Mouse (Mus musculus) liver, postnatal 0 days (tissue): ENCODE data around the gene Akap17b. TPM values are rescaled to one million over a fixed set of nuclear protein-coding genes. Genes with fewer than 3 reads are reported as not detected.

Source experiments
- ATAC-seq: fragments of 200-750 bp; cut with Nextera tagmentation; 2 replicates; pipeline ENCODE4 v1.8.0; 2017; ENCODE audit warnings: mild to moderate bottlenecking, moderate library complexity
- DNase-seq: peaks from one replicate; pipeline ENCODE4 v3.0.0-alpha.2; 2016
- H3K27ac ChIP-seq: fragments of 300-500 bp; sonication (generic); 2 replicates; pipeline ENCODE4 v1.5.1; 2014; ENCODE audit warnings: antibody characterized with exemption, moderate library complexity, mild to moderate bottlenecking, low read depth
- H3K27me3 ChIP-seq: fragments of 300-500 bp; sonication (generic); 2 replicates; pipeline ENCODE4 v1.6.1; 2014; ENCODE audit warnings: low read length, control low read depth, mixed read lengths; ENCODE audit not compliant: insufficient read depth
- H3K36me3 ChIP-seq: fragments of 300-500 bp; sonication (generic); replicated peaks from 2 replicates; pipeline ENCODE4 v1.6.1; 2014; ENCODE audit warnings: mild to moderate bottlenecking, control low read depth, low read length, moderate library complexity, mixed read lengths; ENCODE audit not compliant: insufficient read depth
- H3K4me1 ChIP-seq: fragments of 300-500 bp; sonication (generic); 2 replicates; pipeline ENCODE4 v1.6.1; 2014; ENCODE audit warnings: antibody characterized with exemption, mild to moderate bottlenecking, control low read depth; ENCODE audit not compliant: insufficient read depth
- H3K4me2 ChIP-seq: fragments of 300-500 bp; sonication (generic); 2 replicates; pipeline ENCODE4 v1.6.1; 2014; ENCODE audit warnings: low read depth, mild to moderate bottlenecking, low read length, moderate library complexity, mixed read lengths
- H3K4me3 ChIP-seq: fragments of 300-500 bp; sonication (generic); 2 replicates; pipeline ENCODE4 v1.5.1; 2014; ENCODE audit warnings: low read depth, low read length
- H3K9ac ChIP-seq: fragments of 300-500 bp; sonication (generic); replicated peaks from 2 replicates; pipeline ENCODE4 v1.6.1; 2014; ENCODE audit warnings: mild to moderate bottlenecking, moderate library complexity
- H3K9me3 ChIP-seq: fragments of 300-500 bp; sonication (generic); 2 replicates; pipeline ENCODE4 v1.6.1; 2016; ENCODE audit warnings: mild to moderate bottlenecking, control low read depth, low read length, mixed read lengths
- CTCF ChIP-seq: sonication (generic); IDR thresholded peaks from 2 replicates; pipeline ENCODE4 v1.5.1; 2016; ENCODE audit warnings: antibody characterized with exemption, low read depth
- EP300 ChIP-seq: IDR thresholded peaks from 2 replicates; pipeline ENCODE4 v1.6.1; 2016; ENCODE audit warnings: antibody characterized with exemption, low read depth, mild to moderate bottlenecking
- WGBS: fragments of 180-500 bp; shearing (Covaris S2); extraction: QIAGEN DNeasy Blood & Tissue Kit; methylation state at CpG from one replicate; pipeline ENCODE4 v1.1.7; 2014; ENCODE audit not compliant: insufficient replicate concordance; 5-methylcytosine and 5-hydroxymethylcytosine counted together
- polyA plus RNA-seq: library from polyadenylated mRNA; unstranded; fragments of >200 nt; fragmentation: Nextera tagmentation; extraction: Ambion mirVana; gene quantifications from 2 replicates; pipeline ENCODE4 v1.2.1, GENCODE M21; 2015

Gene Akap17b
- 0.51 and 0.75 TPM in 2 replicates for polyA plus RNA-seq

DNA sequence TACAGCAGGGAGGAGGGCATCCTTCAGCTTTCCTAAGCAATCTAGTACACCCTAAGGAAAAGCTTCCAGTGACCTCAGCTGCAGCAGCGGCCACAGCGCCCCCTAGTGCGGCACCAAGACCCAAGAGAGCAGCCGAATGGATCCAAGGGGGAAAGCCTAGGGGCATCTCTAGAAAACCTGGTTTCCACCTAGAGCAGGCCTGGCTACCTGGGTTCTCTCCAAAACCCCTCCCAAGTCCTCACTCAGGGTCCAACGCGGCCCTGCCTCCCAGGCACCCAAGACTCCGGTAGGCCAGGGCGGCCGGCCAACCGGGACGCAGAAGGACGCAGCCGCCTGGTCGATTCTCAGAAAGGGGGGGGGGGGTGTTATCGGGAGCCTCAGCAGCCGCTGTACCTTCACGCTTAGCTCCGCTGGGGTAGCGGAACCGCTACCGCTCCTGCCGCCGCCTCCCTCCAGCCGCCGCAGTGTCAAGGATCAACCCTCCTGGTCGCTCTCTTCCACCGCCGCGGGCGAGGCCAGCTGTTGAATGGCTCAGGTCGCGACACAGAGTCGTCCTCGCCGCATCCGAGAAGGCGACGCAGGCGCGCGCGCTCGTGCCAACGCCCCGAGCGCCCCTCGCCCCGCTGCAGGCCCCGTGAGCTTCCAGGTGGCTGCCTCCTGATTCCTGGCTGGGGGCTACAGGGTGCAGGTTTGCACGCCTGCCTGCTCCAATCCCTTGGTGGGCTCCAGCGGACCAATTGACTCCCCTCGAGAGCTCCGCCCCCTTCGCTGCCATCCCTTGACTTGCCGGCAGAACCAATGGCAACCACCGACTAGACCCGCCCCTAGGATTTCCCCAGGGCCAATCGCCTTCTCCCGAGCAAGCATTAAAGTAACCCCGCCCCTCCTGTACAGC lies at the start of gene Akap17b:
TSS of gene Akap17b (minus strand) at position 739 of the 895 bp plus-strand sequence.
- Histone ChIP-seq H3K9ac (peak within 1 kb of the TSS; percentile 66), H3K9me3 (no peaks in the 10 kb centered on the region), H3K4me2 (peak within 1 kb of the TSS; percentile 81), H3K4me1 (0 out of 2 replicates have a peak, but pooled peaks cover 2% of the 10 kb centered on the region), H3K4me3 (peak within 1 kb of the TSS; percentile 67), H3K36me3 (no peaks in the 10 kb centered on the region), H3K27me3 (no peaks in the 10 kb centered on the region), H3K27ac (peak within 1 kb of the TSS; percentile 86)
- DNase-seq: peak; percentile 84
- 17% methylated on average over 55 of the region's 60 CpGs for WGBS
- ATAC-seq: peak; percentile 95
- TF ChIP-seq EP300 (no peak), CTCF (peak; percentile 71)

DNA sequence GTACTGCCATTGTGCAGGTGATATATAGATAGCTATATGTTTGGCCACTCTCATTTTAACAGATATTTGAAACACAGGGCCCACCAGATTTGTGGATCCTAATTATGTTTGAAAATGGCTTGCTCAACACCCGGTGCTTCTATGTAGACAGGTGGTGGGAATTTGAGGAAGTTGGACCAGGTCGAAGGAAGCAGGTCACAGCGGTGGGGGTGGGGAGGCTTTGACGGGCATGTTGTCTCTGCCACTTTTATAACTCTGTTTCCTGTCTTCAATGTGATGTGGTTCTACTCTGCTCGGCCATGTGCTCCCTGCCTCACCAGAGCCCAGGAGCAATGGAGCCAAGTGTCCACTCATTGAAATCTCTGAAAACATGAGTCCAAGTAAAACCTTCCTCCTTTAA lies 46.2 kb upstream of the Akap17b start:
- Histone ChIP-seq H3K4me2 (no peak overlapping the region), H3K27me3 (no peaks in the 10 kb centered on the region), H3K9me3 (no peaks in the 10 kb centered on the region), H3K4me1 (no peaks in the 10 kb centered on the region), H3K4me3 (no peak overlapping the region), H3K36me3 (no peaks in the 10 kb centered on the region), H3K27ac (no peak overlapping the region), H3K9ac (no peak overlapping the region)
- DNase-seq (no peak), ATAC-seq (no peak)
- WGBS: 46% methylated on average over 5 of the region's 5 CpGs
- TF ChIP-seq EP300 (no peak), CTCF (no peak)

DNA sequence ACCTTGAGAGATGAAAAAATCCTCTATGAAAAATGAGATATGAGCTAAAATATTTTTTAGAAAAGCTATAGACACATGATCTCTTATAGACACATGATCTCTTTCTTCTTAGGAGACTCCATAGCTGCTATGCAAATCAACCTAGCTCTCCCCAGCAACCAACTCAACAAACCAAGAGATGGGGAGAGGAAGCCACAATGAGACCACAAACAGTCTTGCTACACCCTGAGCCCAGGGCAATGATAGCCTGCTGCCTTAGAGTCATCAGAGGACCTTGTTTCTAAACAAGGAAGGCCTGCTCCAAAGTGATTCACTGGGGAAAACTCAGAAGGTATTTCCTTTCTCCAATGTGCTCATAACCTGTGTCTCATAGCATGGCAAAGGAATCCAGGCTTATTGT lies 44.5 kb upstream of the Akap17b start:
- H3K9me3 ChIP-seq: no peaks in the 10 kb centered on the region
- H3K36me3 ChIP-seq: no peaks in the 10 kb centered on the region
- no peak for DNase-seq
- H3K27me3 ChIP-seq: no peaks in the 10 kb centered on the region
- no peak for TF ChIP-seq CTCF
- no peak for TF ChIP-seq EP300
- H3K4me3 ChIP-seq: no peak overlapping the region
- H3K9ac ChIP-seq: no peak overlapping the region
- no peak overlapping the region for H3K4me2 ChIP-seq
- no peak for ATAC-seq
- no peak overlapping the region for H3K27ac ChIP-seq
- H3K4me1 ChIP-seq: no peaks in the 10 kb centered on the region

DNA sequence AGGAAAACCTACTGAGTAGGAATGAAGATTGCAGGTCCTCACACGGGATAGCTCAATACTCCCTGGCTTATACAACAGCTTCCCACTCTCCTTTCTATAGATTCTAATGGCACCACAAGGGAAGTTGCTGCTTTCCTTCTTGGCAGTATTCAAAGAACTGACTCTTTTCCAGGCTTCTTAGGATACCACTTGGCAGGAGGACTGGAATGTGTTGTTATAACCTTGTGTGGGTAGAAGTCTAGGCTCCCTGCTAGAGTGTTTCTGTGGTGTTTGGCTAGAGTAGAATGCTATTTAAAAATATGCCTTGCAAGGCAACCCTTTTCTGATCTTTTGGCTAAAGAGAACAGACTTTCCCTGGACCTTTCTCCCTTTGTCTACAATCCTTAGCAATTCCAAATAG lies 31.6 kb upstream of the Akap17b start:
- no peaks in the 10 kb centered on the region for H3K9me3 ChIP-seq
- H3K36me3 ChIP-seq: no peaks in the 10 kb centered on the region
- no peak for ATAC-seq
- no peak for TF ChIP-seq CTCF
- no peaks in the 10 kb centered on the region for H3K4me1 ChIP-seq
- 59% methylated on average over 1 of the region's 1 CpGs for WGBS
- no peaks in the 10 kb centered on the region for H3K27me3 ChIP-seq
- H3K4me2 ChIP-seq: no peak overlapping the region
- H3K4me3 ChIP-seq: no peak overlapping the region
- H3K27ac ChIP-seq: no peak overlapping the region
- no peak for DNase-seq
- H3K9ac ChIP-seq: no peak overlapping the region

DNA sequence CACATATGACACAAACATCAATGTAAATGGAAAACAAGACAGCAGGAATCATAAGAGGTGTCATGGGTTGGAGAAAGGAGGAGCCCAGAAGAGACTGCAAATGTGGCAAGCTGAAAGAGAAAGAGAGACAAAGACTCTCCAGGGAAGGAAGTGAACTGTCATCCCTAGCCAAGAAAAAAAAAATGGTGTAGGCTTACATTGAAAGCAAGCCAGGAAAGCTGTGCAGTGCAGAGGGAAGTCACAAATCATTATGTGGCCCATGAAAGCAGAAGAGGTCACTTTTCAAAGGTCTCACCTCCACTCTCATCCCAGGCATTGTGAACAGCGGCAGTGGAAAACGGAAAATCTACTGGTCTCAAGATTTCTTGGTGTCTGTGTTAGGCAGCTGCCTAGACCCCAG lies 27.5 kb upstream of the Akap17b start:
- TF ChIP-seq CTCF: no peak
- TF ChIP-seq EP300: no peak

DNA sequence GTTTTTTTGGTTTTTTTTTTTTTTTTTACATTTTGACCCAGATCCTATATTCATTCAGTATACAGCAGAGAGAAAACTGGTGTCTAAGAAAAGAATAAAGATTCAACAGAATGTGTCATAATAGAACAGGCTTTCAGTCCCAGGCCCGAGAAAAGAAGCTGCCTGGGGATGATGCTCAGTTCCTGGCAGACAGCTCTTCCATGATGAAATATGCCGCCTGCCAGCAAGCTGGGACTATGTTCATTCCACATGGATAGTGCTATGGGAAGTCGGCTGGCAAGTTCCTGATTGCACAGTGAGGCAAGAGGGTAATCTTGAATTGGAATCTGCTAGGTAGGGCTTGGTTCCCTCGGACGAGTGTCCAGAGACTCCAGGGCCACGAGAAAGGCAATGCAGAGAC lies 5.1 kb downstream of the Akap17b start:
- H3K36me3 ChIP-seq: no peaks in the 10 kb centered on the region
- DNase-seq: no peak

More for the DNA sequence above, 27.5 kb upstream of the Akap17b start:
- no peak for ATAC-seq
- Histone ChIP-seq H3K27me3 (no peaks in the 10 kb centered on the region), H3K4me3 (no peak overlapping the region), H3K36me3 (no peaks in the 10 kb centered on the region), H3K9me3 (no peaks in the 10 kb centered on the region), H3K4me2 (no peak overlapping the region), H3K9ac (no peak overlapping the region), H3K4me1 (no peaks in the 10 kb centered on the region), H3K27ac (no peak overlapping the region)
- DNase-seq: no peak
- 66% methylated on average over 2 of the region's 2 CpGs for WGBS

More for the DNA sequence above, 5.1 kb downstream of the Akap17b start:
- no peaks in the 10 kb centered on the region for H3K27me3 ChIP-seq
- H3K4me1 ChIP-seq: 0 out of 2 replicates have a peak, but pooled peaks cover 2% of the 10 kb centered on the region
- no peak overlapping the region for H3K9ac ChIP-seq
- H3K27ac ChIP-seq: no peak overlapping the region
- 80% methylated on average over 6 of the region's 6 CpGs for WGBS
- H3K4me3 ChIP-seq: no peak overlapping the region
- no peak for ATAC-seq
- no peak overlapping the region for H3K4me2 ChIP-seq
- H3K9me3 ChIP-seq: no peaks in the 10 kb centered on the region
- TF ChIP-seq CTCF (no peak), EP300 (no peak)
